Mouse (Mus musculus) embryonic fibroblast, embryonic 13.5 days (primary cell): Measurements from ENCODE around the gene Slc8b1.

Experiments
- CTCF ChIP-seq: IDR thresholded peaks from 2 replicates; pipeline ENCODE4 v1.5.1; 2011; ENCODE audit warnings: mild to moderate bottlenecking, control low read depth, low read length, moderate library complexity, borderline replicate concordance; ENCODE audit not compliant: insufficient read depth
- POLR2A ChIP-seq: IDR thresholded peaks from 2 replicates; pipeline ENCODE4 v1.6.1; 2011; ENCODE audit warnings: low read depth, mild to moderate bottlenecking, control low read depth, low read length, moderate library complexity

- no peak for TF ChIP-seq CTCF
- no peak for TF ChIP-seq POLR2A
Measured at GRCm38 (mm10) chr5:120566101-120566500, 55.1 kb downstream of the Slc8b1 start.
